ENCODE assay signal across 8 mouse cellular contexts in the genomic region with DNA sequence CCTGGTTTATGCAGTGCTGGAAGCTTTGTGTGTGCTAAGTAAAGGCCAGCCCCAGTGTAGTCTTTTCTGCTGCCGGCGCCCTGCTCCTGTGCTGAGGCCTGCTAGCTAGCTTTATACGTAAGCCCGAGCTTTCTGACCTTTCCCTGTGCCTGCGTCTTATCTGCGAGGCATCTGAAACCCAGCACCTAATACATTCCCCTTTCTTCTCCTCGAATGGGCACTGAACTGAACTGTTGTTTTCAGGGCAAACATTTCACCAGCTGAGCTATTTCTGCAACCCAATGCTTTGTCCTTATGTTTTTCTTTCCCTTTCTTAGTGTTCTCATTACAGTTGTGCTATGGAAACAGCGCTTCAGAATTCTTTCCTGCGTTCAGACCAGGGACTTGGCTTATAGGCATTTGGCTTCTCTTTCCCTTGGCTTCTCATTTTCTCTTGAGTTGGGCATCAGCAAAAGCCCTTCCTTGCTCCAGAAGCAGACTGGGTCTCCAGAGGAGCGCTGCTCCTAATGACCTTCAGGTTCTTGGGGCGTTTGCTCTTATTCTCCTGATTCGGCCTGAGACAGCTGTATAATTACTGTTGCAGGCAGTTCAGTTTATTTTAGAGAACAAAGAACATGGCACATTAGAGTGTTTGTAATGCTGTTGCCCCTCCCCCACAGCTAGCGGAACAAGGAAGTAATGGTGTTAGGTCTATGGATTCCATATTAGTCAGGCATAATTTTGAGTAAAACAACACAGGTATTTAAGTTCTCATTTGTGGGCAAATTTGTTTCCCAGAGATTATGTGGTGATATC.
DNase-seq lines count a peak whose midpoint lies in the region; ATAC-seq and TF ChIP-seq lines count a peak whose summit lies in the region.

No protein-coding gene starts in this region.

- no peak for TF ChIP-seq POLR2A in bone marrow macrophage, adult 2 months (IDR thresholded peaks at IDR 0.05; ENCODE audit: borderline replicate concordance, low read depth, low read length)

- H3K9me3 ChIP-seq in heart, postnatal 0 days (replicated peaks; ENCODE audit: control insufficient read depth, low read length): no peaks in the 10 kb centered on the region

- peak; percentile 51 for DNase-seq in gastrocnemius, adult 2 months
- no peak for DNase-seq in gastrocnemius, postnatal 4 days (ENCODE audit: low spot score in 2 of 2)
- DNase-seq in heart, postnatal 0 days (ENCODE audit: low spot score): no peak
- peak; percentile 28 for DNase-seq in liver
- peak; percentile 44 for DNase-seq in skeletal muscle tissue, adult 2 months (ENCODE audit: low read depth, low spot score)
- no peak for DNase-seq in ovary, postnatal 36 days (ENCODE audit: low spot score)

- peaks cover 20% of the 10 kb centered on the region for H3K4me1 ChIP-seq in bone marrow macrophage, adult 2 months (ENCODE audit: control insufficient read depth, insufficient read depth, low read length)
- peaks cover 42% of the 10 kb centered on the region for H3K4me1 ChIP-seq in heart, postnatal 0 days (ENCODE audit: control insufficient read depth, insufficient read depth)

- TF ChIP-seq CTCF in gastrocnemius, adult 2 months (IDR thresholded peaks at IDR 0.05): no peak
- TF ChIP-seq CTCF in bone marrow macrophage, adult 2 months (IDR thresholded peaks at IDR 0.05; ENCODE audit: low read depth, low read length): no peak
- no peak for TF ChIP-seq CTCF in heart, postnatal 0 days (IDR thresholded peaks at IDR 0.05; ENCODE audit: low read depth)

- no peaks in the 10 kb centered on the region for H3K36me3 ChIP-seq in heart, postnatal 0 days (replicated peaks; ENCODE audit: control insufficient read depth, insufficient read depth, low read length)

- peak overlapping the region; percentile 76 for H3K27ac ChIP-seq in gastrocnemius, adult 2 months
- H3K27ac ChIP-seq in bone marrow macrophage, adult 2 months (ENCODE audit: insufficient read depth, low read depth, low read length): 0 out of 2 replicates have a peak overlapping the region, but pooled peaks have one; percentile 7
- peak overlapping the region; percentile 74 for H3K27ac ChIP-seq in heart, postnatal 0 days (ENCODE audit: low read depth)

- no peak for ATAC-seq in heart, postnatal 0 days (ENCODE audit: insufficient read depth, low read depth)
- ATAC-seq in monocyte, adult 5-6 weeks (replicated peaks; ENCODE audit: insufficient number of reproducible peaks, low FRiP score, low TSS enrichment, poor library complexity, severe bottlenecking): no peak

- H3K9ac ChIP-seq in heart, postnatal 0 days (replicated peaks; ENCODE audit: low read depth, low read length): peak overlapping the region; percentile 40; the same call in 1 of the 2 replicates

- H3K4me2 ChIP-seq in heart, postnatal 0 days (ENCODE audit: low read depth, low read length): peak overlapping the region; percentile 20; the same call in 1 of the 2 replicates

- intact Hi-C loops in gastrocnemius, adult 2 months (cut with DNase I): no loop called here

- peak overlapping the region; percentile 31 for H3K4me3 ChIP-seq in gastrocnemius, adult 2 months
- no peak overlapping the region for H3K4me3 ChIP-seq in bone marrow macrophage, adult 2 months (ENCODE audit: insufficient read depth, low read length)
- no peak overlapping the region for H3K4me3 ChIP-seq in heart, postnatal 0 days (ENCODE audit: low read depth, low read length)

- TF ChIP-seq EP300 in heart, postnatal 0 days (IDR thresholded peaks at IDR 0.05; ENCODE audit: low read depth): no peak

- no peaks in the 10 kb centered on the region for H3K27me3 ChIP-seq in heart, postnatal 0 days (ENCODE audit: control insufficient read depth, insufficient read depth, low read length)

- 36% methylated on average over 13 of the region's 13 CpGs for WGBS in heart, postnatal 0 days

Comparison
In these comparisons a context has a peak if more than half of its experiments do, and no peak if none do; other contexts are left out.
1. DNase-seq: peak in gastrocnemius, adult 2 months (single experiment), liver (single experiment) and skeletal muscle tissue, adult 2 months (single experiment); none in gastrocnemius, postnatal 4 days (0 of 2), heart, postnatal 0 days (single experiment) and ovary, postnatal 36 days (single experiment).
2. H3K27ac ChIP-seq: peak in every context shown above with its lines; median percentile 76 in gastrocnemius, adult 2 months; 74 in heart, postnatal 0 days; 7 in bone marrow macrophage, adult 2 months.